Comparison of ENCODE assay signal across 8 mouse cellular contexts in genomic region chr8:71881618-71882274, GRCm38 (mm10). TPM values are rescaled to one million over a fixed set of nuclear protein-coding genes. Genes with fewer than 3 reads are reported as not detected.
DNase-seq lines count a peak whose midpoint lies in the region; ATAC-seq lines count a peak whose summit lies in the region.

TSS of gene Zfp709 (plus strand) at chr8:71882019.

- H3K4me3 ChIP-seq in megakaryocyte, embryonic 14.5 days (replicated peaks): peak within 1 kb of the TSS; percentile 92

- DNase-seq in adrenal gland, adult 8-10 months: peak; percentile 63
- DNase-seq in embryo, embryonic 11 days: peak; percentile 82
- DNase-seq in gastrocnemius, postnatal 14 days: peak; percentile 65
- DNase-seq in left cerebral cortex, adult 9 months (ENCODE audit: low spot score in 2 of 2): peak; percentile 20 to 62
- peak; percentile 67 to 78 for DNase-seq in right cerebral cortex, adult 2 months (ENCODE audit: low spot score in 2 of 2)
- peak; percentile 53 for DNase-seq in urinary bladder, postnatal 25 days (ENCODE audit: low spot score)

- peaks cover 9% of the 10 kb centered on the region for H3K27me3 ChIP-seq in megakaryocyte, embryonic 14.5 days (replicated peaks)

- H3K4me1 ChIP-seq in megakaryocyte, embryonic 14.5 days: peaks cover 8% of the 10 kb centered on the region; the same call in 1 of the 2 replicates

- intact Hi-C loops in gastrocnemius, postnatal 14 days (cut with DNase I; ENCODE audit: low total_unique reads): no loop called here

- peak; percentile 85 for ATAC-seq in inflammation-experienced regulatory T-cells, adult 6 months

- H3K36me3 ChIP-seq in megakaryocyte, embryonic 14.5 days (replicated peaks; ENCODE audit: low read length): peaks cover 20% of the 10 kb centered on the region

- peaks cover 36% of the 10 kb centered on the region for H3K9me3 ChIP-seq in megakaryocyte, embryonic 14.5 days

RNA-seq across cellular contexts. Expression of gene Zfp709, which starts in this region (rescaled TPM):
- 10 to 100 TPM in 1 of 4 experiments, 1 to 10 TPM in 3; 6.5 to 10.1 (median 8.1) TPM for total RNA-seq in adrenal gland, adult 8-10 months (2022)
- 1 to 10 TPM; 2.7 to 3.1 TPM for total RNA-seq in gastrocnemius, postnatal 14 days (2021)
- 1 to 10 TPM; 4.1 to 5.5 (median 4.9) TPM for polyA plus RNA-seq in inflammation-experienced regulatory T-cells, adult 6 months (2017; shearing (Covaris generic))
- polyA plus RNA-seq in megakaryocyte, embryonic 14.5 days (2012; ENCODE audit: insufficient read depth, low replicate concordance): 0.37 and 0.64 TPM in 2 replicates

Comparison
In these comparisons a context has a peak if more than half of its experiments do, and no peak if none do; other contexts are left out.
1. Peak in every context shown above with its lines: DNase-seq, ATAC-seq and H3K4me3 ChIP-seq.